Mouse (Mus musculus) ES-E14 (cell line): ENCODE data around the gene Rassf5. TPM values are rescaled to one million over a fixed set of nuclear protein-coding genes. Genes with fewer than 3 reads are reported as not detected.
"Not testable (repeated sequence)": the region's sequence is repeated elsewhere in the genome, so short reads cannot be mapped to it uniquely, and the experiment has no call there.

ENCODE experiments used
- DNase-seq: peaks from one replicate; pipeline ENCODE4 v3.0.0-alpha.2; 2013; ENCODE audit warnings: low read depth, low spot score
- H3K27ac ChIP-seq: 2 replicates; pipeline ENCODE4 v1.5.1; 2012; ENCODE audit warnings: low read depth, mild to moderate bottlenecking, low read length, moderate library complexity, mixed read lengths; ENCODE audit not compliant: poor library complexity, insufficient read depth, severe bottlenecking
- H3K36me3 ChIP-seq: 2 replicates; pipeline ENCODE4 v1.6.1; 2012; ENCODE audit warnings: mild to moderate bottlenecking, low read length, moderate library complexity, mixed read lengths; ENCODE audit not compliant: control insufficient read depth, poor library complexity, insufficient read depth, severe bottlenecking
- H3K4me1 ChIP-seq, 2 experiments: fragments of 150-350 bp in 1 of 2; sonication (generic) in 1 of 2; 2 replicates each; pipeline ENCODE4 v1.6.1; 2012; ENCODE audit warnings: low read length in 2 of 2, mild to moderate bottlenecking in 1 of 2, mixed read lengths in 1 of 2; ENCODE audit not compliant: control insufficient read depth in 2 of 2, insufficient read depth in 2 of 2, poor library complexity in 1 of 2
- H3K4me3 ChIP-seq, 2 experiments: fragments of 150-350 bp in 1 of 2; sonication (generic) in 1 of 2; 2 replicates each; pipeline ENCODE4 v1.5.1; 2012; ENCODE audit warnings: low read length in 2 of 2, low read depth in 1 of 2, mild to moderate bottlenecking in 1 of 2, mixed read lengths in 1 of 2; ENCODE audit not compliant: insufficient read depth in 1 of 2, poor library complexity in 1 of 2, severe bottlenecking in 1 of 2
- H3K9ac ChIP-seq: 2 replicates; pipeline ENCODE4 v1.6.1; 2012; ENCODE audit warnings: low read depth, mild to moderate bottlenecking, low read length, mixed read lengths; ENCODE audit not compliant: poor library complexity, insufficient read depth, severe bottlenecking
- H3K9me3 ChIP-seq: fragments of 150-350 bp; sonication (generic); 2 replicates; pipeline ENCODE4 v1.6.1; 2012; ENCODE audit warnings: low read depth, mild to moderate bottlenecking, low read length; ENCODE audit not compliant: control insufficient read depth, insufficient read depth
- CHD2 ChIP-seq: IDR thresholded peaks from 2 replicates; pipeline ENCODE4 v1.6.1; 2014; ENCODE audit warnings: mild to moderate bottlenecking, low read depth, low read length, inconsistent platforms
- HCFC1 ChIP-seq: IDR thresholded peaks from 2 replicates; pipeline ENCODE4 v1.6.1; 2012; ENCODE audit warnings: low read length, inconsistent platforms, borderline replicate concordance; ENCODE audit not compliant: insufficient read depth
- MAFK ChIP-seq: IDR thresholded peaks from 2 replicates; pipeline ENCODE4 v1.6.1; 2014; ENCODE audit warnings: mild to moderate bottlenecking, low read depth, low read length, inconsistent platforms; ENCODE audit not compliant: insufficient read depth
- ZC3H11A ChIP-seq: IDR thresholded peaks from 2 replicates; pipeline ENCODE4 v1.6.1; 2012; ENCODE audit warnings: low read depth, mild to moderate bottlenecking, inconsistent platforms, low read length, borderline replicate concordance
- ZNF384 ChIP-seq: IDR thresholded peaks from 2 replicates; pipeline ENCODE4 v1.6.1; 2012; ENCODE audit warnings: low read depth, low read length, inconsistent platforms
- in situ Hi-C, 2 experiments: fragments of 600-800 bp; cut with MboI; formaldehyde crosslinking; loops; one replicate each; pipeline ENCODE4 v1.15.1; 2025; ENCODE audit warnings: low sequenced_read_pairs in 2 of 2, inconsistent platforms in 1 of 2; ENCODE audit not compliant: unreplicated experiment in 2 of 2
- total RNA-seq: library from RNA; depleted of rRNA; stranded (reverse); fragments of 300-350 nt; gene quantifications from 2 replicates; pipeline ENCODE4 v1.2.3, GENCODE M21; 2012

Rassf5 gene
- total RNA-seq, 1 experiment, result 0.76 TPM

DNA sequence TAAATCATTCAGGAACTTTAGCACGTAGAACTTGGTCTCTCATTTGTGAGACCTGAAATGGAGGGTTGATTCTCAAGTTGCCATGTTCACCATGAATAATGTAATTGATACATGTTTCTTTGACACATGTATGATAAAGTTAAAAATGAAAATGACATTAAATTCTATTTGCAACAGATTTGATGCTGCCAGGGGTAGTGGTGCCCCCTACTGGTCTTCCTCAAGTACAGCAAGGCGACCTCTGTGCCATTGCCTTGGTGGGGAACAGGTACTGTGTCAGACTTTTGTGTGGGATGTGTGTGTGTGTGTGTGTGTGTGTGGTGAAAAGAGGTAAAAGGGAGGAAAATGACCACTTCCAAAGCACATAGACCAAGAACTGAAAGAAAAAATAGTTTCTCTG is 89.6 kb downstream of the Rassf5 start:
- Histone ChIP-seq H3K9ac (no peak overlapping the region), H3K4me1 (peaks cover 0 to 9% of the 10 kb centered on the region in 2 experiments; a peak in 2 of 4 replicates), H3K4me3 (no peak overlapping the region), H3K27ac (no peak overlapping the region), H3K9me3 (no peaks in the 10 kb centered on the region), H3K36me3 (peaks cover 10% of the 10 kb centered on the region)
- in situ Hi-C loops, result no loop called here
- TF ChIP-seq ZC3H11A (no peak), MAFK (no peak), CHD2 (no peak), HCFC1 (no peak), ZNF384 (no peak)
- no peak for DNase-seq

DNA sequence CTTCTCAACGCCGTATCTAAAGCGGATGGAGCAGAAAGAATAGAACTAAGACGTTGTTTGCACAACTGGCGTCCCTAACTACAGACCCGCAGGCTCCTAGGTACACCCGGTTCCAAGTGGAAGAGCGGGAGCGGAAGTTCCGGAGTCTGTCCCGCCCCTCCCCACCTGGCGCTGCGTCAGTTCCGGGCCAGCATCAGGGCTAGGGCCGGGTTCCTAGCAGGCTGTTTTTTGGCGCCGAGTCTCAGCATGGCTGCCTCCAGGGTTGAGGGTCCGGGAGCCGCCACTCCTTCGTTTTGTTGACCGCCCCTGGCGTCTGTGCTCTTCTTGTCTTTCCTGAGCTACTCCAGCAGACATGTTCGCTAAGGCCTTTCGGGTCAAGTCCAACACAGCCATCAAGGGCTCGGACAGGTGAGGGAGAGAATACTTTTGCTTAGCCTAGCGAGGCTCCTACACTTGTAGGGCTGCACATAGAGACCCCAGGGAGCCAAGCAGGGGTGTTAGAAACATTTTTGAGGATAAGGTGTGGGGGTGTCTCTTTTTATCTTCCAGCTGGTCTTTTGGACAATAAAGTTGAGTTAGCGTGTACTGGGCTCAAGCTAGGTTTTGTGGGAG is 91.9 kb downstream of the Rassf5 start, which contains the start of gene Eif2d:
Eif2d (plus strand) TSS at position 164 of the 612 bp plus-strand sequence.
- peaks cover 6 to 15% of the 10 kb centered on the region in 2 experiments for H3K4me1 ChIP-seq
- DNase-seq, result peak; percentile 86
- H3K27ac ChIP-seq, result peak within 1 kb of the TSS; percentile 80
- TF ChIP-seq ZC3H11A, result no peak
- no peak for TF ChIP-seq MAFK
- TF ChIP-seq CHD2, result no peak
- TF ChIP-seq HCFC1, result no peak
- no peak for TF ChIP-seq ZNF384
- H3K9me3 ChIP-seq, result no peaks in the 10 kb centered on the region
- H3K36me3 ChIP-seq, result peaks cover 2% of the 10 kb centered on the region; the same call in 1 of the 2 replicates
- peak within 1 kb of the TSS; percentile 88 to 100 for H3K4me3 ChIP-seq
- in situ Hi-C loops, result no loop called here
- H3K9ac ChIP-seq, result peak within 1 kb of the TSS; percentile 90

DNA sequence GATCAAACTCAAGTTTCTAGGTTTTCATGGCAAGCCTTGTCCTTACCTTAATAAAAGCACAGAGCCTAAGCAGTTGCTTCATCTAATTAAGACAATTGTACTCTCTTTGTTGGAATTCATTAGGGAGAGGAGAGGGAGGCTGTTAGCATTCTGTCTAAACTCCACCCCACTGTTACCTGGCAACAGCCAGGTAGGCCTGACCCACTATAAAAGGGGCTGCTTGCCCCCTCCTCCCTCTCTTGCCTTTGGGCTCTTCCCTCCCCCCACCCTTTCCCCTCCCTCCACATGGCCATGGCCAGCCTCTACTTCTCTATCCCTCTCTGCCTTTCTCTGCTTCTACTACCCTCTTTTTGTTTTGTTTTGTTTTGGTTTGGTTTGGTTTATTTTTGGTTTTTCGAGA is 95.6 kb downstream of the Rassf5 start:
- H3K36me3 ChIP-seq, result no peaks in the 10 kb centered on the region
- H3K9ac ChIP-seq, result peak overlapping the region; percentile 58; the same call in 1 of the 2 replicates
- peak overlapping the region; percentile 97; the same call in 1 of the 2 replicates for H3K27ac ChIP-seq
- in situ Hi-C loops, result no loop called here
- H3K4me1 ChIP-seq, result peaks cover 16 to 21% of the 10 kb centered on the region in 2 experiments
- H3K4me3 ChIP-seq, result peak overlapping the region in 1 of 2 experiments; percentile 40; a peak in 1 of 4 replicates
- H3K9me3 ChIP-seq, result no peaks in the 10 kb centered on the region
- no peak for DNase-seq
- no peak for TF ChIP-seq CHD2
- no peak for TF ChIP-seq HCFC1
- no peak for TF ChIP-seq ZC3H11A
- no peak for TF ChIP-seq MAFK
- TF ChIP-seq ZNF384, result no peak

DNA sequence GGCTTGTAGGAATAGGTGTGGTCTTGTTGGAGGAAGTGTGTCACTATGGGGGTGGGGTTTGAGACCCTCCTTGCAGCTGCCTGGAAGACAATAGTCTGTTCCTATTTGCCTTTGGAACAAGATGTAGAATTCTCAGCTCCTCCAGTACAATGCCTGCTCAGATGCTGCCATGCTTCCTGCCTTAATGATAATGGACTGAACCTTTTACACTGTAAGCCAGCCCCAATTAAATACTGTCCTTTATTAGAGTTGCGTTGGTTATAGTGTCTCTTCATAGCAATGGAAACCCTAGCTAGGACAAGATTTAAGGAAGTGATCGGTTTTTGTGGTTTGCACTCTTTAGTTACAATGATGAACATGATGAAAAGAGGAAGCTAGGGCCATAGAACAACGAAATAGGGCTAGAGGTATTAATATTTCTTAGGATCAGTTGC is 98.9 kb downstream of the Rassf5 start:
- Histone ChIP-seq H3K9me3 (no peaks in the 10 kb centered on the region), H3K36me3 (no peaks in the 10 kb centered on the region), H3K4me1 (peaks cover 16 to 19% of the 10 kb centered on the region in 2 experiments), H3K27ac (peak overlapping the region; percentile 72; the same call in 1 of the 2 replicates), H3K9ac (peak overlapping the region; percentile 36; the same call in 1 of the 2 replicates), H3K4me3 (peak overlapping the region; percentile 59 to 67)
- in situ Hi-C loops, result no loop called here
- DNase-seq, result no peak
- TF ChIP-seq MAFK, result no peak
- no peak for TF ChIP-seq ZNF384
- TF ChIP-seq ZC3H11A, result no peak
- TF ChIP-seq HCFC1, result no peak
- no peak for TF ChIP-seq CHD2

DNA sequence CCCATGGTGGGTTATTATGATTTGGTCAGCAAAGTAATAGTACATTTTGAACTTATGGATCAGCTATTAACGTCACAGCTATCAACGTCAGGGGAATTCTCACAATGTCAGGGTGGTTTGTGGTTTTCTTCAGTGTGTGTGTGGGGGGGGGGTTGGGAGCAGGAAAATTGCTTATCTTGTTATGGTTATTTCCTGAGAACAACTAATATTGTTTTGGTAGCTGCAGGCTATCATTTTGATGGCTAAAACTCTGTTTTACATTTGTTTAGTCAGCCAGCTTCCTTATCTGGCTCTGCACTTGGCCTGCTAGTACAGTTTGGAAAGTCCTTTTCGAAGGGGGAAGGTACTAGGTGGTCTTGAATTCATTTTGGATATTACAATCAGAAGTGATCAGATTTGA is 99.8 kb downstream of the Rassf5 start:
- H3K4me3 ChIP-seq, H3K9me3 ChIP-seq, H3K36me3 ChIP-seq, H3K9ac ChIP-seq, DNase-seq, H3K27ac ChIP-seq, in situ Hi-C loops: not testable (repeated sequence)
- peaks cover 16 to 17% of the 10 kb centered on the region in 2 experiments for H3K4me1 ChIP-seq
